Mouse (Mus musculus) hindbrain, embryonic 14.5 days (tissue): Measurements from ENCODE around the gene Nudcd2. TPM values are rescaled to one million over a fixed set of nuclear protein-coding genes. Genes with fewer than 3 reads are reported as not detected.
A peak's percentile ranks its signal among the peaks of the same experiment; 100 is the strongest.

Experiments
- ATAC-seq: fragments of 200-750 bp; cut with Nextera tagmentation; 2 replicates; pipeline ENCODE4 v1.8.0; 2017; ENCODE audit warnings: moderate number of reproducible peaks, mild to moderate bottlenecking, moderate TSS enrichment, moderate library complexity; ENCODE audit not compliant: low FRiP score
- DNase-seq: peaks from one replicate; pipeline ENCODE4 v3.0.0-alpha.2; 2015; ENCODE audit warnings: low spot score
- H3K27ac ChIP-seq: fragments of 300-500 bp; sonication (generic); 2 replicates; pipeline ENCODE4 v1.5.1; 2014; ENCODE audit warnings: mild to moderate bottlenecking, moderate library complexity
- H3K27me3 ChIP-seq: fragments of 300-500 bp; sonication (generic); 2 replicates; pipeline ENCODE4 v1.6.1; 2014; ENCODE audit warnings: mild to moderate bottlenecking, low read length, mixed read lengths; ENCODE audit not compliant: control insufficient read depth, insufficient read depth
- H3K36me3 ChIP-seq: fragments of 300-500 bp; sonication (generic); replicated peaks from 2 replicates; pipeline ENCODE4 v1.6.1; 2014; ENCODE audit not compliant: control insufficient read depth, insufficient read depth
- H3K4me1 ChIP-seq: fragments of 300-500 bp; sonication (generic); replicated peaks from 2 replicates; pipeline ENCODE4 v1.6.1; 2014; ENCODE audit warnings: antibody characterized with exemption, low read length, mixed read lengths; ENCODE audit not compliant: control insufficient read depth, insufficient read depth
- H3K4me2 ChIP-seq: fragments of 300-500 bp; sonication (generic); replicated peaks from 2 replicates; pipeline ENCODE4 v1.6.1; 2014; ENCODE audit warnings: mild to moderate bottlenecking, moderate library complexity
- H3K4me3 ChIP-seq: fragments of 300-500 bp; sonication (generic); replicated peaks from 2 replicates; pipeline ENCODE4 v1.5.1; 2014; ENCODE audit warnings: mild to moderate bottlenecking, low read length
- H3K9ac ChIP-seq: fragments of 300-500 bp; sonication (generic); 2 replicates; pipeline ENCODE4 v1.6.1; 2014
- H3K9me3 ChIP-seq: fragments of 300-500 bp; sonication (generic); 2 replicates; pipeline ENCODE4 v1.6.1; 2016; ENCODE audit warnings: low read length; ENCODE audit not compliant: control insufficient read depth
- WGBS: fragments of 180-500 bp; shearing (Covaris S2); extraction: QIAGEN DNeasy Blood & Tissue Kit; methylation state at CpG from one replicate; pipeline ENCODE4 v1.1.7; 2014; 5-methylcytosine and 5-hydroxymethylcytosine counted together
- polyA plus RNA-seq: library from polyadenylated mRNA; unstranded; fragments of >200 nt; fragmentation: Nextera tagmentation; extraction: Ambion mirVana; gene quantifications from 2 replicates; pipeline ENCODE4 v1.2.1, GENCODE M21; 2014

Nudcd2 gene
- polyA plus RNA-seq, 1 experiment from 2014 or later = 59.9 TPM

- no peak for ATAC-seq
- H3K27me3 ChIP-seq = no peaks in the 10 kb centered on the region
- WGBS = 85% methylated on average over 8 of the region's 8 CpGs
- H3K4me2 ChIP-seq = no peak overlapping the region
- H3K36me3 ChIP-seq = no peaks in the 10 kb centered on the region
- no peak overlapping the region for H3K9ac ChIP-seq
- H3K27ac ChIP-seq = no peak overlapping the region
- H3K4me1 ChIP-seq = no peaks in the 10 kb centered on the region
- no peak for DNase-seq
- H3K9me3 ChIP-seq = no peaks in the 10 kb centered on the region
- H3K4me3 ChIP-seq = no peak overlapping the region
Measured at GRCm38 (mm10) chr11:40713858-40714257, 19.6 kb upstream of the Nudcd2 start.

GRCm38 (mm10) chr11:40715524-40715923, 17.9 kb upstream of the Nudcd2 start:
- H3K4me1 ChIP-seq = no peaks in the 10 kb centered on the region
- no peak overlapping the region for H3K4me2 ChIP-seq
- ATAC-seq = no peak
- WGBS = 95% methylated on average over 5 of the region's 5 CpGs
- H3K9me3 ChIP-seq = no peaks in the 10 kb centered on the region
- H3K36me3 ChIP-seq = no peaks in the 10 kb centered on the region; the same call in 1 of the 2 replicates
- H3K4me3 ChIP-seq = no peak overlapping the region
- no peak overlapping the region for H3K9ac ChIP-seq
- H3K27ac ChIP-seq = no peak overlapping the region
- no peak for DNase-seq
- no peaks in the 10 kb centered on the region for H3K27me3 ChIP-seq

GRCm38 (mm10) chr11:40718324-40718723, 15.1 kb upstream of the Nudcd2 start:
- Histone ChIP-seq H3K27ac (no peak overlapping the region), H3K4me3 (no peak overlapping the region), H3K4me2 (no peak overlapping the region), H3K4me1 (no peaks in the 10 kb centered on the region), H3K9ac (no peak overlapping the region), H3K9me3 (no peaks in the 10 kb centered on the region), H3K27me3 (no peaks in the 10 kb centered on the region), H3K36me3 (peaks cover 6% of the 10 kb centered on the region)
- no peak for ATAC-seq
- DNase-seq = no peak

GRCm38 (mm10) chr11:40732997-40733338, 499 bp upstream of the Nudcd2 start:
- DNase-seq (no peak), ATAC-seq (no peak)
- 1% methylated on average over 14 of the region's 14 CpGs for WGBS
- H3K4me2 ChIP-seq = peak overlapping the region; percentile 69
- peaks cover 17% of the 10 kb centered on the region for H3K36me3 ChIP-seq
- no peaks in the 10 kb centered on the region for H3K27me3 ChIP-seq
- H3K9ac ChIP-seq = peak overlapping the region; percentile 45; the same call in 1 of the 2 replicates
- no peak overlapping the region for H3K27ac ChIP-seq
- H3K4me3 ChIP-seq = peak overlapping the region; percentile 84
- peaks cover 17% of the 10 kb centered on the region for H3K4me1 ChIP-seq
- H3K9me3 ChIP-seq = no peaks in the 10 kb centered on the region

- Histone ChIP-seq H3K4me3 (peak overlapping the region; percentile 84), H3K27me3 (no peaks in the 10 kb centered on the region), H3K36me3 (peaks cover 29% of the 10 kb centered on the region), H3K9ac (peak overlapping the region; percentile 84), H3K4me2 (peak overlapping the region; percentile 87), H3K4me1 (peaks cover 17% of the 10 kb centered on the region), H3K27ac (peak overlapping the region; percentile 81), H3K9me3 (no peaks in the 10 kb centered on the region)
- ATAC-seq (no peak), DNase-seq (no peak)
- WGBS = 7% methylated on average over 11 of the region's 11 CpGs
Measured at GRCm38 (mm10) chr11:40734251-40734752, 835 bp downstream of the Nudcd2 start.

- no peak for ATAC-seq
- Histone ChIP-seq H3K27ac (no peak overlapping the region), H3K4me1 (peaks cover 17% of the 10 kb centered on the region), H3K9ac (no peak overlapping the region), H3K4me3 (no peak overlapping the region), H3K36me3 (peaks cover 48% of the 10 kb centered on the region), H3K27me3 (no peaks in the 10 kb centered on the region), H3K9me3 (no peaks in the 10 kb centered on the region), H3K4me2 (no peak overlapping the region)
- no peak for DNase-seq
- whole genome bisulfite sequencing = 88% methylated on average over 3 of the region's 3 CpGs
Measured at GRCm38 (mm10) chr11:40737369-40737768, 3.9 kb downstream of the Nudcd2 start.

- WGBS = 95% methylated on average over 12 of the region's 12 CpGs
- ATAC-seq = no peak
- Histone ChIP-seq H3K4me2 (no peak overlapping the region), H3K9me3 (no peaks in the 10 kb centered on the region), H3K36me3 (peaks cover 43% of the 10 kb centered on the region), H3K4me1 (no peaks in the 10 kb centered on the region), H3K27ac (no peak overlapping the region), H3K27me3 (no peaks in the 10 kb centered on the region), H3K4me3 (no peak overlapping the region), H3K9ac (no peak overlapping the region)
- DNase-seq = no peak
Measured at GRCm38 (mm10) chr11:40741605-40742262, 8.3 kb downstream of the Nudcd2 start.

GRCm38 (mm10) chr11:40744348-40744747, 10.9 kb downstream of the Nudcd2 start:
- Histone ChIP-seq H3K36me3 (peaks cover 19% of the 10 kb centered on the region), H3K4me2 (no peak overlapping the region), H3K27me3 (no peaks in the 10 kb centered on the region), H3K4me1 (no peaks in the 10 kb centered on the region), H3K4me3 (no peak overlapping the region), H3K27ac (no peak overlapping the region), H3K9ac (no peak overlapping the region), H3K9me3 (no peaks in the 10 kb centered on the region)
- WGBS = 92% methylated on average over 3 of the region's 3 CpGs
- DNase-seq (no peak), ATAC-seq (no peak)

- Histone ChIP-seq H3K4me3 (no peak overlapping the region), H3K4me1 (no peaks in the 10 kb centered on the region), H3K4me2 (no peak overlapping the region), H3K27ac (no peak overlapping the region), H3K9ac (no peak overlapping the region), H3K36me3 (peaks cover 22% of the 10 kb centered on the region), H3K9me3 (no peaks in the 10 kb centered on the region), H3K27me3 (no peaks in the 10 kb centered on the region)
- no peak for DNase-seq
- ATAC-seq = no peak
- WGBS = 91% methylated on average over 12 of the region's 12 CpGs
Measured at GRCm38 (mm10) chr11:40746361-40746760, 12.9 kb downstream of the Nudcd2 start.

GRCm38 (mm10) chr11:40747716-40748115, 14.2 kb downstream of the Nudcd2 start:
- no peaks in the 10 kb centered on the region for H3K27me3 ChIP-seq
- H3K27ac ChIP-seq = no peak overlapping the region
- H3K4me3 ChIP-seq = no peak overlapping the region
- no peaks in the 10 kb centered on the region for H3K4me1 ChIP-seq
- DNase-seq (no peak), ATAC-seq (no peak)
- WGBS = 69% methylated on average over 2 of the region's 2 CpGs
- H3K36me3 ChIP-seq = peaks cover 21% of the 10 kb centered on the region
- no peak overlapping the region for H3K4me2 ChIP-seq
- H3K9ac ChIP-seq = no peak overlapping the region
- no peaks in the 10 kb centered on the region for H3K9me3 ChIP-seq
